Mouse (Mus musculus): ENCODE data around the gene Unc5c.

DNA sequence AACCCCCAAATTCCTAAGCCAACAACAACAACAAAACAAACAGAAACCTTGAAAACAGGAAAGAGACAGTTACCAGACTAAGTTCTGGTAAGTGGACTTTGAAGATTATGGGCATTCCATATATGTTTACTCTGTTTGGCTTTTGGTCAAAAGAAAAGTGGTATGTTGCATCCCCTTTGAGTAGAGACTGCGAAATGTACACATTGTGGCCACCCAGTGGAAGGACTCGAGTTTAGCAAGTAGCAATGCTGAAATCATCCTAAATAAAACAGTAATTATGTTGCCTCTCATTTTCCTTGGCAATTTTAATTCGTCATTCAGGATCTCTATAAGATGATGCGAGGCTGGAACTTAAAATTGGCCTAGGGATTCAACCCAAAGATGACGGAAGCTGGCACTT lies 8.2 kb downstream of the Unc5c start:
- TF ChIP-seq CTCF (IDR thresholded peaks at IDR 0.05; ENCODE audit: low read depth) = no peak
- TF ChIP-seq EP300 (IDR thresholded peaks at IDR 0.05; ENCODE audit: low read depth) = no peak
